Mouse (Mus musculus) liver, embryonic 14.5 days (tissue): ENCODE measurements around the gene Gm10282. TPM values are rescaled to one million over a fixed set of nuclear protein-coding genes. Genes with fewer than 3 reads are reported as not detected.

Source experiments
- ATAC-seq: fragments of 200-750 bp; cut with Nextera tagmentation; 2 replicates; pipeline ENCODE4 v1.8.0; 2017; ENCODE audit warnings: moderate number of reproducible peaks, mild to moderate bottlenecking, moderate library complexity; ENCODE audit not compliant: insufficient read depth
- DNase-seq, 3 experiments: peaks; one replicate each; pipeline ENCODE4 v3.0.0-alpha.2; 2012 to 2013; ENCODE audit warnings: low read depth in 3 of 3, low spot score in 3 of 3
- H3K27ac ChIP-seq: fragments of 300-500 bp; sonication (generic); 2 replicates; pipeline ENCODE4 v1.5.1; 2014; ENCODE audit warnings: moderate library complexity, mild to moderate bottlenecking, control low read depth, inconsistent platforms
- H3K27me3 ChIP-seq: fragments of 300-500 bp; sonication (generic); 2 replicates; pipeline ENCODE4 v1.6.1; 2014; ENCODE audit warnings: mild to moderate bottlenecking, low read length, moderate library complexity; ENCODE audit not compliant: control insufficient read depth, insufficient read depth
- H3K36me3 ChIP-seq: fragments of 300-500 bp; sonication (generic); replicated peaks from 2 replicates; pipeline ENCODE4 v1.6.1; 2014; ENCODE audit warnings: low read depth; ENCODE audit not compliant: control insufficient read depth, insufficient read depth
- H3K4me1 ChIP-seq, 2 experiments: fragments of 200-500 bp in 1 of 2; fragments of 300-500 bp in 1 of 2; sonication (generic) in 1 of 2; replicated peaks; 2 replicates each; pipeline ENCODE4 v1.6.1; 2012 to 2014; ENCODE audit warnings: antibody characterized with exemption in 1 of 2, inconsistent platforms in 1 of 2, low read length in 1 of 2; ENCODE audit not compliant: control insufficient read depth in 2 of 2, insufficient read depth in 2 of 2
- H3K4me2 ChIP-seq: fragments of 300-500 bp; sonication (generic); 2 replicates; pipeline ENCODE4 v1.6.1; 2014; ENCODE audit warnings: low read depth, mild to moderate bottlenecking, control low read depth, moderate library complexity
- H3K4me3 ChIP-seq, 2 experiments: fragments of 200-500 bp in 1 of 2; fragments of 300-500 bp in 1 of 2; sonication (generic) in 1 of 2; 2 replicates each; pipeline ENCODE4 v1.5.1; 2012 to 2014; ENCODE audit warnings: low read depth in 2 of 2, low read length in 2 of 2, mild to moderate bottlenecking in 2 of 2, control low read depth in 1 of 2, inconsistent platforms in 1 of 2, moderate library complexity in 1 of 2; ENCODE audit not compliant: insufficient read depth in 1 of 2
- H3K9ac ChIP-seq: fragments of 300-500 bp; sonication (generic); replicated peaks from 2 replicates; pipeline ENCODE4 v1.6.1; 2014; ENCODE audit warnings: mild to moderate bottlenecking, control low read depth, moderate library complexity
- H3K9me3 ChIP-seq: fragments of 300-500 bp; sonication (generic); 2 replicates; pipeline ENCODE4 v1.6.1; 2016; ENCODE audit warnings: low read length, mixed read lengths; ENCODE audit not compliant: control insufficient read depth
- CTCF ChIP-seq: IDR thresholded peaks from 2 replicates; pipeline ENCODE4 v1.5.1; 2016; ENCODE audit warnings: antibody characterized with exemption, low read depth, control low read depth
- EP300 ChIP-seq: IDR thresholded peaks from 2 replicates; pipeline ENCODE4 v1.6.1; 2016; ENCODE audit warnings: antibody characterized with exemption, low read depth
- WGBS: fragments of 180-500 bp; shearing (Covaris S2); extraction: QIAGEN DNeasy Blood & Tissue Kit; methylation state at CpG from one replicate; pipeline ENCODE4 v1.1.7; 2014; ENCODE audit not compliant: insufficient replicate concordance; 5-methylcytosine and 5-hydroxymethylcytosine counted together
- polyA plus RNA-seq, 2 experiments: library from polyadenylated mRNA; depleted of rRNA in 1 of 2; stranded (reverse) in 1 of 2; unstranded in 1 of 2; fragments of >200 nt; fragmentation: Nextera tagmentation in 1 of 2; extraction: Ambion mirVana in 1 of 2; gene quantifications; 2 replicates each; pipeline versions ENCODE4 v1.2.1 to v1.2.3; 2012 to 2014

Gene Gm10282
- polyA plus RNA-seq, 2 experiments: 7.3 to 7.4 TPM

- no peak overlapping the region for H3K4me3 ChIP-seq
- no peak for TF ChIP-seq CTCF
- no peak for TF ChIP-seq EP300
- peaks cover 0 to 21% of the 10 kb centered on the region in 2 experiments; a peak in 2 of 4 replicates for H3K4me1 ChIP-seq
- DNase-seq (no peak), ATAC-seq (no peak)
- no peak overlapping the region for H3K4me2 ChIP-seq
- H3K27me3 ChIP-seq: no peaks in the 10 kb centered on the region
- H3K9ac ChIP-seq: no peak overlapping the region
- no peak overlapping the region for H3K27ac ChIP-seq
- H3K36me3 ChIP-seq: no peaks in the 10 kb centered on the region
- no peaks in the 10 kb centered on the region for H3K9me3 ChIP-seq
- 34% methylated on average over 11 of the region's 11 CpGs for WGBS
Measured at GRCm38 (mm10) chr8:72271051-72271660, 33.9 kb downstream of the Gm10282 start.

- WGBS: 69% methylated on average over 12 of the region's 12 CpGs
- no peaks in the 10 kb centered on the region for H3K36me3 ChIP-seq
- TF ChIP-seq EP300 (no peak), CTCF (no peak)
- no peaks in the 10 kb centered on the region for H3K9me3 ChIP-seq
- ATAC-seq (no peak), DNase-seq (no peak)
- no peak overlapping the region for H3K9ac ChIP-seq
- H3K27ac ChIP-seq: no peak overlapping the region
- H3K4me3 ChIP-seq: no peak overlapping the region
- peaks cover 0 to 21% of the 10 kb centered on the region in 2 experiments; a peak in 2 of 4 replicates for H3K4me1 ChIP-seq
- no peaks in the 10 kb centered on the region for H3K27me3 ChIP-seq
- no peak overlapping the region for H3K4me2 ChIP-seq
Measured at GRCm38 (mm10) chr8:72270606-72271005, 34.5 kb downstream of the Gm10282 start.

- WGBS: 9% methylated on average over 15 of the region's 15 CpGs
- no peak overlapping the region for H3K9ac ChIP-seq
- TF ChIP-seq CTCF (no peak), EP300 (peak; percentile 75)
- ATAC-seq: peak; percentile 86
- no peaks in the 10 kb centered on the region for H3K27me3 ChIP-seq
- no peak overlapping the region for H3K4me3 ChIP-seq
- no peak overlapping the region for H3K27ac ChIP-seq
- H3K4me1 ChIP-seq: peaks cover 0 to 21% of the 10 kb centered on the region in 2 experiments; a peak in 2 of 4 replicates
- no peaks in the 10 kb centered on the region for H3K9me3 ChIP-seq
- peak; percentile 50 to 61 (median 52) for DNase-seq
- no peaks in the 10 kb centered on the region for H3K36me3 ChIP-seq
- peak overlapping the region; percentile 14 for H3K4me2 ChIP-seq
Measured at GRCm38 (mm10) chr8:72268356-72268755, 36.7 kb downstream of the Gm10282 start.

- DNase-seq: no peak
- WGBS: 90% methylated on average over 8 of the region's 8 CpGs
- H3K9me3 ChIP-seq: no peaks in the 10 kb centered on the region
- no peaks in the 10 kb centered on the region for H3K36me3 ChIP-seq
- TF ChIP-seq CTCF: no peak
- TF ChIP-seq EP300: no peak
- H3K9ac ChIP-seq: no peak overlapping the region
- H3K27me3 ChIP-seq: no peaks in the 10 kb centered on the region
- ATAC-seq: no peak
- no peak overlapping the region for H3K4me2 ChIP-seq
- H3K4me1 ChIP-seq: peaks cover 0 to 21% of the 10 kb centered on the region in 2 experiments; a peak in 2 of 4 replicates
- H3K27ac ChIP-seq: no peak overlapping the region
- H3K4me3 ChIP-seq: no peak overlapping the region
Measured at GRCm38 (mm10) chr8:72267106-72267505, 38.0 kb downstream of the Gm10282 start.

- Histone ChIP-seq H3K4me1 (peaks cover 0 to 19% of the 10 kb centered on the region in 2 experiments; a peak in 2 of 4 replicates), H3K27me3 (no peaks in the 10 kb centered on the region), H3K9me3 (no peaks in the 10 kb centered on the region), H3K4me3 (no peak overlapping the region), H3K4me2 (no peak overlapping the region), H3K36me3 (no peaks in the 10 kb centered on the region), H3K27ac (no peak overlapping the region), H3K9ac (no peak overlapping the region)
- DNase-seq: no peak
- TF ChIP-seq CTCF: no peak
- no peak for TF ChIP-seq EP300
- no peak for ATAC-seq
Measured at GRCm38 (mm10) chr8:72266671-72267070, 38.4 kb downstream of the Gm10282 start.
